11 mouse cellular contexts compared by ENCODE assay signal in genomic region chr8:124959462-124960225, GRCm38 (mm10). TPM values are rescaled to one million over a fixed set of nuclear protein-coding genes. Genes with fewer than 3 reads are reported as not detected.
DNase-seq lines count a peak whose midpoint lies in the region; ATAC-seq lines count a peak whose summit lies in the region.
"Had no signal": no experiment of that assay in that cellular context is flagged by ENCODE, and none has a peak within 500 bp of the region (broad histone marks: within the 10 kb centered on the region; RNA-seq: fewer than 3 reads in every experiment).

No protein-coding gene starts in this region.

- 68% methylated on average over 8 of the region's 8 CpGs for WGBS in kidney, embryonic 15.5 days
- 60% methylated on average over 8 of the region's 8 CpGs for WGBS in embryonic facial prominence, embryonic 11.5 days

- H3K4me3 ChIP-seq in kidney, embryonic 15.5 days (replicated peaks) = no peak overlapping the region
- H3K4me3 ChIP-seq in embryonic facial prominence, embryonic 11.5 days (ENCODE audit: low read depth, low read length) = no peak overlapping the region
- H3K4me3 ChIP-seq: left cerebral cortex, adult 2 months had no signal

- H3K9me3 ChIP-seq in kidney, embryonic 15.5 days (replicated peaks) = no peaks in the 10 kb centered on the region
- no peaks in the 10 kb centered on the region for H3K9me3 ChIP-seq in embryonic facial prominence, embryonic 11.5 days (replicated peaks; ENCODE audit: control insufficient read depth, low read length)

- no peaks in the 10 kb centered on the region for H3K36me3 ChIP-seq in kidney, embryonic 15.5 days
- H3K36me3 ChIP-seq in embryonic facial prominence, embryonic 11.5 days (replicated peaks; ENCODE audit: control insufficient read depth, insufficient read depth, low read depth, low read length) = no peaks in the 10 kb centered on the region

- H3K27me3 ChIP-seq in kidney, embryonic 15.5 days = no peaks in the 10 kb centered on the region
- H3K27me3 ChIP-seq in embryonic facial prominence, embryonic 11.5 days (ENCODE audit: control insufficient read depth, insufficient read depth, low read length) = no peaks in the 10 kb centered on the region

- no peak for ATAC-seq in kidney, embryonic 15.5 days (replicated peaks; ENCODE audit: low FRiP score)
- peak; percentile 85 for ATAC-seq in CD4-positive, CD25-positive, alpha-beta regulatory T cell, adult 4 months
- no peak; the same call in 1 of the 2 replicates for ATAC-seq in embryonic facial prominence, embryonic 11.5 days (replicated peaks; ENCODE audit: insufficient number of reproducible peaks, low FRiP score, low TSS enrichment, low read depth)
- ATAC-seq in megakaryocyte, adult 5-6 weeks (ENCODE audit: poor library complexity, severe bottlenecking) = peak; percentile 70

- peaks cover 21% of the 10 kb centered on the region for H3K4me1 ChIP-seq in kidney, embryonic 15.5 days
- H3K4me1 ChIP-seq in embryonic facial prominence, embryonic 11.5 days (ENCODE audit: control insufficient read depth, insufficient read depth, low read length) = no peaks in the 10 kb centered on the region

- H3K4me2 ChIP-seq in kidney, embryonic 15.5 days = no peak overlapping the region
- no peak overlapping the region for H3K4me2 ChIP-seq in embryonic facial prominence, embryonic 11.5 days (ENCODE audit: low read depth, low read length)

- DNase-seq in kidney, adult 18-20 months = no peak
- peak; percentile 32 for DNase-seq in embryonic facial prominence, embryonic 11.5 days (ENCODE audit: low spot score)
- no peak for DNase-seq in spleen, postnatal 4 days (ENCODE audit: low spot score in 2 of 2)
- no peak for DNase-seq in B cell, adult 2 months
- DNase-seq in kidney, adult 11 months = no peak
- DNase-seq: cerebellum, adult 11-12 months; heart, postnatal 4 days had no signal

- H3K9ac ChIP-seq in kidney, embryonic 15.5 days = no peak overlapping the region
- no peak overlapping the region for H3K9ac ChIP-seq in embryonic facial prominence, embryonic 11.5 days (replicated peaks; ENCODE audit: low read length)

- H3K27ac ChIP-seq in kidney, embryonic 15.5 days = peak overlapping the region; percentile 64
- no peak overlapping the region for H3K27ac ChIP-seq in embryonic facial prominence, embryonic 11.5 days (replicated peaks; ENCODE audit: low read depth, low read length)
- H3K27ac ChIP-seq: left cerebral cortex, adult 2 months had no signal

RNA-seq across cellular contexts. Expression of gene Egln1, which starts 10.5 kb away (rescaled TPM):
- 10.9 and 11.1 TPM in 2 replicates for polyA plus RNA-seq in kidney, embryonic 15.5 days (2015; fragmentation: Nextera tagmentation; extraction: Ambion mirVana)
- 10 to 100 TPM; 11.0 to 13.7 TPM for polyA plus RNA-seq in CD4-positive, CD25-positive, alpha-beta regulatory T cell, adult 4 months (2017; shearing (Covaris generic))
- 17.3 and 17.8 TPM in 2 replicates for polyA plus RNA-seq in embryonic facial prominence, embryonic 11.5 days (2014; fragmentation: Nextera tagmentation; extraction: Ambion mirVana)
- total RNA-seq in megakaryocyte, adult 5-6 weeks (2015) = 26.5 and 28.4 TPM in 2 replicates
- total RNA-seq in megakaryocyte, adult 5-6 weeks (2017) = 17.8 and 19.2 TPM in 2 replicates

RNA-seq across cellular contexts. Expression of gene Tsnax, which starts 53.2 kb away (rescaled TPM):
- polyA plus RNA-seq in kidney, embryonic 15.5 days (2015; fragmentation: Nextera tagmentation; extraction: Ambion mirVana) = 118 and 119 TPM in 2 replicates
- polyA plus RNA-seq in CD4-positive, CD25-positive, alpha-beta regulatory T cell, adult 4 months (2017; shearing (Covaris generic)) = 10 to 100 TPM; 68.3 to 82.6 TPM
- polyA plus RNA-seq in embryonic facial prominence, embryonic 11.5 days (2014; fragmentation: Nextera tagmentation; extraction: Ambion mirVana) = 158 and 159 TPM in 2 replicates
- 36.7 and 37.0 TPM in 2 replicates for total RNA-seq in megakaryocyte, adult 5-6 weeks (2015)
- 40.9 and 45.0 TPM in 2 replicates for total RNA-seq in megakaryocyte, adult 5-6 weeks (2017)

Comparison
In these comparisons a context has a peak if more than half of its experiments do, and no peak if none do; other contexts are left out.
1. ATAC-seq: peak in CD4-positive, CD25-positive, alpha-beta regulatory T cell, adult 4 months (single experiment) and megakaryocyte, adult 5-6 weeks (single experiment); none in kidney, embryonic 15.5 days (single experiment) and embryonic facial prominence, embryonic 11.5 days (single experiment).